Comparison of ENCODE assay signal across 11 mouse cellular contexts in the genomic region with DNA sequence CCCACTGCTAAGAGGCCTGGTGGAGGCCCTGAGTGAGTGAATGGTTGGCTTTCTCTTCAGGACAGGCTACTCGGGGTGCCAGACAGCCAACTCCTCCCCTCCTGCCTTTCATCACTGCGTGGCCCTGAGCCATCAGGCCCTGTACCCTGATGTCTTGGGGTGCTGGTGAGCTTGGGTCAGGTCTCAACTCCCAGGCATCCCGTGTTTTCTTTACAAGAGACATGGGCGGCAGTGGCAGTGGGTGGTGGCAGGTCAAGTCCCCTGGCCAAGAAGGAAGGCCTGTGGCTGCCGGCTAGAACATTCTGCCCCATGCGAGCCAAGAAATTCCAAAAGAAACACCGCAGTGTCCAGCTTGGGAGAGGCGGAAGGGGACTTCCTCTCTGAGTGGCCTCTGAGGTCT. TPM values are rescaled to one million over a fixed set of nuclear protein-coding genes. Genes with fewer than 3 reads are reported as not detected.
A peak's percentile ranks its signal among the peaks of the same experiment; 100 is the strongest.
DNase-seq lines count a peak whose midpoint lies in the region; ATAC-seq lines count a peak whose summit lies in the region.
"Had no signal": no experiment of that assay in that cellular context is flagged by ENCODE, and none has a peak within 500 bp of the region (broad histone marks: within the 10 kb centered on the region; RNA-seq: fewer than 3 reads in every experiment).

No protein-coding gene starts in this region.

- peaks cover 55% of the 10 kb centered on the region for H3K4me1 ChIP-seq in midbrain, embryonic 10.5 days
- peaks cover 25% of the 10 kb centered on the region for H3K4me1 ChIP-seq in midbrain, embryonic 11.5 days (ENCODE audit: control insufficient read depth, insufficient read depth, low read length)

- H3K4me3 ChIP-seq in midbrain, embryonic 10.5 days: no peak overlapping the region
- no peak overlapping the region for H3K4me3 ChIP-seq in midbrain, embryonic 11.5 days (ENCODE audit: low read depth, low read length)
- H3K4me3 ChIP-seq: erythroblast, embryonic 14.5 days had no signal

- peak overlapping the region; percentile 76 for H3K27ac ChIP-seq in midbrain, embryonic 10.5 days (replicated peaks)
- H3K27ac ChIP-seq in midbrain, embryonic 11.5 days (ENCODE audit: low read depth, low read length): no peak overlapping the region

- intact Hi-C loops in heart, postnatal 36 days (cut with DNase I): no loop called here

- H3K9me3 ChIP-seq in midbrain, embryonic 10.5 days (replicated peaks): no peaks in the 10 kb centered on the region
- no peaks in the 10 kb centered on the region for H3K9me3 ChIP-seq in midbrain, embryonic 11.5 days (ENCODE audit: control insufficient read depth, low read length)

- WGBS in midbrain, embryonic 10.5 days: 63% methylated on average over 8 of the region's 8 CpGs
- WGBS in midbrain, embryonic 11.5 days: 72% methylated on average over 8 of the region's 8 CpGs

- peaks cover 13% of the 10 kb centered on the region; the same call in 1 of the 2 replicates for H3K27me3 ChIP-seq in midbrain, embryonic 10.5 days (ENCODE audit: low read depth, poor library complexity, severe bottlenecking)
- no peaks in the 10 kb centered on the region for H3K27me3 ChIP-seq in midbrain, embryonic 11.5 days (ENCODE audit: control insufficient read depth, insufficient read depth, low read length)

- no peak overlapping the region for H3K9ac ChIP-seq in midbrain, embryonic 11.5 days (ENCODE audit: low read length)

- DNase-seq in midbrain, embryonic 10.5 days (ENCODE audit: low spot score): no peak
- no peak for DNase-seq in midbrain, embryonic 11.5 days (ENCODE audit: low spot score, missing footprints)
- DNase-seq in fat pad, adult 2 months (ENCODE audit: extremely low read depth, low read depth, low spot score): peak; percentile 61
- peak; percentile 72 to 76 for DNase-seq in heart, postnatal 36 days
- DNase-seq in lung, postnatal 10 days: peak; percentile 77
- DNase-seq in yolk sac, embryonic 10.5 days (ENCODE audit: low spot score): no peak
- DNase-seq in cerebellum, postnatal 14 days: no peak

- no peak for ATAC-seq in midbrain, embryonic 11.5 days (ENCODE audit: low FRiP score)
- ATAC-seq in megakaryocyte, adult 5-6 weeks (ENCODE audit: poor library complexity, severe bottlenecking): no peak

- H3K36me3 ChIP-seq in midbrain, embryonic 10.5 days: no peaks in the 10 kb centered on the region
- no peaks in the 10 kb centered on the region for H3K36me3 ChIP-seq in midbrain, embryonic 11.5 days (ENCODE audit: control insufficient read depth, insufficient read depth, low read length)

- no peak overlapping the region for H3K4me2 ChIP-seq in midbrain, embryonic 11.5 days

RNA-seq across cellular contexts. Expression of a gene that starts 9.2 kb away (rescaled TPM):
- polyA plus RNA-seq in midbrain, embryonic 10.5 days (2016; fragmentation: Nextera tagmentation; extraction: Ambion mirVana): 2.6 and 3.3 TPM in 2 replicates
- polyA plus RNA-seq in midbrain, embryonic 11.5 days (2014; fragmentation: Nextera tagmentation; extraction: Ambion mirVana): 2.4 and 3.4 TPM in 2 replicates
- total RNA-seq in heart, postnatal 36 days (2021): not detected
- total RNA-seq in megakaryocyte, adult 5-6 weeks (2015): not detected in 2 replicates
- total RNA-seq in megakaryocyte, adult 5-6 weeks (2017): not detected in 2 replicates
- total RNA-seq: ES-E14 had no signal
- polyA plus RNA-seq: erythroblast, embryonic 14.5 days; small intestine, adult 2 months had no signal

RNA-seq across cellular contexts. Expression of a gene that starts 41.8 kb away (rescaled TPM):
- 12.7 and 15.6 TPM in 2 replicates for polyA plus RNA-seq in midbrain, embryonic 10.5 days (2016; fragmentation: Nextera tagmentation; extraction: Ambion mirVana)
- polyA plus RNA-seq in midbrain, embryonic 11.5 days (2014; fragmentation: Nextera tagmentation; extraction: Ambion mirVana): 18.5 and 20.7 TPM in 2 replicates
- 10 to 100 TPM; 21.2 to 26.6 TPM for total RNA-seq in heart, postnatal 36 days (2021)
- total RNA-seq in megakaryocyte, adult 5-6 weeks (2015): 17.1 and 18.3 TPM in 2 replicates
- total RNA-seq in megakaryocyte, adult 5-6 weeks (2017): 6.1 and 11.4 TPM in 2 replicates

Comparison
In these comparisons a context has a peak if more than half of its experiments do, and no peak if none do; other contexts are left out.
1. DNase-seq: peak in fat pad, adult 2 months (single experiment), heart, postnatal 36 days (2 of 2) and lung, postnatal 10 days (single experiment); none in midbrain, embryonic 10.5 days (single experiment), midbrain, embryonic 11.5 days (single experiment), yolk sac, embryonic 10.5 days (single experiment) and cerebellum, postnatal 14 days (0 of 2).